8 mouse cellular contexts compared by ENCODE assay signal in genomic region chr5:150426595-150426994, GRCm38 (mm10).
DNase-seq lines count a peak whose midpoint lies in the region; ATAC-seq and TF ChIP-seq lines count a peak whose summit lies in the region.

No protein-coding gene starts in this region.

- TF ChIP-seq EP300 in lung, postnatal 0 days (IDR thresholded peaks at IDR 0.05): no peak

- H3K4me1 ChIP-seq in kidney, postnatal 0 days (replicated peaks; ENCODE audit: insufficient read depth, low read length): no peaks in the 10 kb centered on the region
- H3K4me1 ChIP-seq in kidney, embryonic 14.5 days (ENCODE audit: control insufficient read depth, insufficient read depth, low read length): no peaks in the 10 kb centered on the region
- no peaks in the 10 kb centered on the region for H3K4me1 ChIP-seq in lung, postnatal 0 days (ENCODE audit: insufficient read depth, low read depth, low read length)

- 71% methylated on average over 3 of the region's 3 CpGs for WGBS in kidney, postnatal 0 days
- WGBS in kidney, embryonic 14.5 days: 66% methylated on average over 3 of the region's 3 CpGs
- WGBS in lung, postnatal 0 days: 91% methylated on average over 3 of the region's 3 CpGs

- peaks cover 4% of the 10 kb centered on the region; the same call in 1 of the 2 replicates for H3K36me3 ChIP-seq in kidney, postnatal 0 days (ENCODE audit: insufficient read depth, low read length)
- H3K36me3 ChIP-seq in kidney, embryonic 14.5 days (ENCODE audit: control insufficient read depth, insufficient read depth, low read length): no peaks in the 10 kb centered on the region
- no peaks in the 10 kb centered on the region for H3K36me3 ChIP-seq in lung, postnatal 0 days (ENCODE audit: insufficient read depth, low read length)

- no peaks in the 10 kb centered on the region for H3K9me3 ChIP-seq in kidney, postnatal 0 days (replicated peaks; ENCODE audit: low read length)
- H3K9me3 ChIP-seq in kidney, embryonic 14.5 days (ENCODE audit: control insufficient read depth, low read length): no peaks in the 10 kb centered on the region
- H3K9me3 ChIP-seq in lung, postnatal 0 days (ENCODE audit: low read length): no peaks in the 10 kb centered on the region

- H3K27me3 ChIP-seq in kidney, postnatal 0 days (ENCODE audit: insufficient read depth, low read length): no peaks in the 10 kb centered on the region
- no peaks in the 10 kb centered on the region for H3K27me3 ChIP-seq in kidney, embryonic 14.5 days (ENCODE audit: control insufficient read depth, insufficient read depth, low read length)
- no peaks in the 10 kb centered on the region for H3K27me3 ChIP-seq in lung, postnatal 0 days (replicated peaks; ENCODE audit: insufficient read depth, low read length)

- H3K4me3 ChIP-seq in kidney, postnatal 0 days (replicated peaks; ENCODE audit: low read depth, low read length): no peak overlapping the region
- H3K4me3 ChIP-seq in kidney, embryonic 14.5 days (ENCODE audit: low read length): no peak overlapping the region
- no peak overlapping the region for H3K4me3 ChIP-seq in lung, postnatal 0 days (ENCODE audit: low read depth, low read length)

- no peak overlapping the region for H3K9ac ChIP-seq in kidney, postnatal 0 days (ENCODE audit: low read depth, low read length)
- no peak overlapping the region for H3K9ac ChIP-seq in kidney, embryonic 14.5 days (ENCODE audit: low read depth, low read length)
- H3K9ac ChIP-seq in lung, postnatal 0 days (replicated peaks; ENCODE audit: low read depth): no peak overlapping the region

- ATAC-seq in CD4-positive, CD25-positive, alpha-beta regulatory T cell, adult 4 months: no peak
- no peak for ATAC-seq in kidney, postnatal 0 days (replicated peaks; ENCODE audit: low FRiP score, low read depth)
- no peak for ATAC-seq in kidney, embryonic 14.5 days (ENCODE audit: low FRiP score, low TSS enrichment)
- ATAC-seq in lung, postnatal 0 days: no peak

- no peak overlapping the region for H3K4me2 ChIP-seq in kidney, postnatal 0 days (ENCODE audit: low read length)
- H3K4me2 ChIP-seq in kidney, embryonic 14.5 days (replicated peaks; ENCODE audit: low read depth, low read length): no peak overlapping the region
- H3K4me2 ChIP-seq in lung, postnatal 0 days (replicated peaks; ENCODE audit: low read depth, low read length): no peak overlapping the region

- DNase-seq in CD4-positive, CD25-positive, alpha-beta regulatory T cell, adult 2 months (ENCODE audit: low read depth, low spot score): peak; percentile 55
- no peak for DNase-seq in kidney, postnatal 0 days (ENCODE audit: low spot score)
- DNase-seq in MEL-GATA-1-ER (ENCODE audit: extremely low read depth, low read depth): peak; percentile 29
- DNase-seq in embryo, embryonic 10.5 days (ENCODE audit: low spot score): peak; percentile 54
- DNase-seq in lung, postnatal 0 days (ENCODE audit: low spot score): no peak
- peak; percentile 48 for DNase-seq in thymus, postnatal 25 days

- H3K27ac ChIP-seq in kidney, postnatal 0 days: no peak overlapping the region
- no peak overlapping the region for H3K27ac ChIP-seq in kidney, embryonic 14.5 days (ENCODE audit: low read depth, low read length)
- H3K27ac ChIP-seq in lung, postnatal 0 days (ENCODE audit: low read length): no peak overlapping the region

- peak; percentile 76 for TF ChIP-seq CTCF in kidney, postnatal 0 days (IDR thresholded peaks at IDR 0.05; ENCODE audit: low read depth)
- TF ChIP-seq CTCF in lung, postnatal 0 days (IDR thresholded peaks at IDR 0.05): peak; percentile 64

Comparison
In these comparisons a context has a peak if more than half of its experiments do, and no peak if none do; other contexts are left out.
1. DNase-seq: peak in CD4-positive, CD25-positive, alpha-beta regulatory T cell, adult 2 months (single experiment), MEL-GATA-1-ER (single experiment), embryo, embryonic 10.5 days (single experiment) and thymus, postnatal 25 days (single experiment); none in kidney, postnatal 0 days (single experiment) and lung, postnatal 0 days (single experiment).